Mouse (Mus musculus): ENCODE results near the gene Idh1. TPM values are rescaled to one million over a fixed set of nuclear protein-coding genes. Genes with fewer than 3 reads are reported as not detected.

Idh1 gene
- polyA plus RNA-seq, 1 experiment, result 44.7 TPM

DNA sequence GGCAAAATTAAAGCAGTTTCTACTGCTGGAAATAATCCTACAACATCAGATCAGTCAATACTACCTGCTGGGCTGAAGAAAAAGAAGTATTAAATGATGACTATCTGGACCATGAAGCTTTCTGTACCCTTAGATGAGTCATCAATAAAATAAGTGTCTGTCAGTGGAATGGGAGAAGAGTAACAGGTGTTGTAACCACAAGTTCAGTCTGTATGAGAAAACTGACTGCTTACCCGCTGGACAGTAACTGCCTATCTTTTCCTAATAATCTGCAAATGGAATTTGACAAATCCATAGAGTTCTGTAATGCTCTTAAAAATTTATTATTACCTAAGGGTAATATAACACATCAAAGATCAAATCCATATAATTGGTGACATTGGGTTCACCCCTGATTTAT lies 31.7 kb upstream of the Idh1 start:
- H3K4me3 ChIP-seq, result no peak overlapping the region
- TF ChIP-seq USF1 (IDR thresholded peaks at IDR 0.05; ENCODE audit: low read depth) (no peak), MYOD1 (IDR thresholded peaks at IDR 0.05; ENCODE audit: control insufficient read depth in 1 of 3, insufficient read length in 2 of 3, low read depth in 2 of 3) (peak in 2 of 3 experiments; percentile 75 to 77), E2F4 (IDR thresholded peaks at IDR 0.05; ENCODE audit: insufficient read depth) (no peak), CEBPB (IDR thresholded peaks at IDR 0.05; ENCODE audit: insufficient read depth, poor library complexity, severe bottlenecking) (no peak), MAX (IDR thresholded peaks at IDR 0.05; ENCODE audit: low read depth) (no peak), POLR2AphosphoS2 (IDR thresholded peaks at IDR 0.05; ENCODE audit: insufficient read length, low read depth) (no peak), TCF3 (IDR thresholded peaks at IDR 0.05; ENCODE audit: insufficient read length, low read depth) (peak; percentile 27), TCF12 (IDR thresholded peaks at IDR 0.05; ENCODE audit: insufficient read depth, poor library complexity, severe bottlenecking) (peak; percentile 28), REST (IDR thresholded peaks at IDR 0.05; ENCODE audit: insufficient read depth, insufficient read length) (no peak)

DNA sequence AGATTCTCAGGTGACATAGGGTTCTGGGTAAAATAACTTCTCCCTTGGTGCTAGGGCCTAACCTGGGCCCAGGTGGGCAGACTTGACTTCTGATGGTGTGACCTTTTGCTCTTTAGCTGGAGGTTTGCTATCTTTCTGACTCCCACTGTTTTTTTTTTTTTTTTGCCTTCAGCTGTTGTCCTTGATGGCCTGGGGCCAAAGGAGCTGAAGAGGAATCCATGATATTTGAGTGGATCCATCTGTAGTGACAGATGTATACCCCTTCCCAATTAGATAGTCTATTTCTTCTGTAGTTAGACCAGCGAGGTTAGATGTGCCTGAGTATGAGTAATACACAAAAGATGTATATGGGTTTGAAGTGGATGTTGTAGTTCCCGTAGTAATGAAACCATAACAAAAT lies 31.3 kb upstream of the Idh1 start:
- Histone ChIP-seq H3ac (ENCODE audit: control insufficient read depth, insufficient read length) (no peak overlapping the region), H3K4me2 (ENCODE audit: low read depth) (peak overlapping the region; percentile 40), H3K27me3 (ENCODE audit: control insufficient read depth, insufficient read depth, insufficient read length) (no peaks in the 10 kb centered on the region), H3K79me2 (ENCODE audit: control insufficient read depth, insufficient read depth) (no peaks in the 10 kb centered on the region), H3K36me3 (ENCODE audit: control insufficient read depth, insufficient read depth) (peaks cover 38% of the 10 kb centered on the region), H3K4me3 (no peak overlapping the region)
- TF ChIP-seq POLR2A (IDR thresholded peaks at IDR 0.05; ENCODE audit: insufficient read length, low read depth) (no peak), MYOD1 (IDR thresholded peaks at IDR 0.05; ENCODE audit: control insufficient read depth in 1 of 3, insufficient read length in 2 of 3, low read depth in 2 of 3) (peak in 2 of 3 experiments; percentile 26 to 53), TCF12 (IDR thresholded peaks at IDR 0.05; ENCODE audit: insufficient read depth, poor library complexity, severe bottlenecking) (peak; percentile 49)

More for the DNA sequence above, 31.7 kb upstream of the Idh1 start:
- Histone ChIP-seq H3ac (ENCODE audit: control insufficient read depth, insufficient read length) (no peak overlapping the region), H3K27me3 (ENCODE audit: control insufficient read depth, insufficient read depth, insufficient read length) (no peaks in the 10 kb centered on the region), H3K36me3 (ENCODE audit: control insufficient read depth, insufficient read depth) (peaks cover 34% of the 10 kb centered on the region), H3K79me2 (ENCODE audit: control insufficient read depth, insufficient read depth) (no peaks in the 10 kb centered on the region), H3K4me2 (ENCODE audit: low read depth) (peak overlapping the region; percentile 40)

DNA sequence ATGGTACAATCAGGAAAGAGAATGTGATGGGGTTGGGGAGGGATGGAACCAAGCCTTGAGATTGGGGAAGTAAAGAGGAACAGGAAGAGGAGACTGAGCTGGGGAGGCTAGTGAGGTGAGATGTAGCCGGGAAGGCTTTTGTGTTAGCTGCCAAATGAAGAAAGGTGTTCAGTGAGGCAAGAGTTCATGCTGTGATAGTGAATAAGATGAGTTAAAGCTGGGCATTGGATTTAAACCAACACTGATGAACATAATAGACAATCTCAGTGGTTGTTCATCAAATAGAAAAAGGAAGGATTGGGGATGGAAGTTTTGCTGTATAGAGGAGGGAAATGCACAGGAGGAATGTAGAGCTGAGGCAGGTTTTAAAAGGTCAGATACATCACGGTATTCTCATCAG lies 26.9 kb upstream of the Idh1 start:
- Histone ChIP-seq H3K79me2 (ENCODE audit: control insufficient read depth, insufficient read depth) (no peaks in the 10 kb centered on the region), H3K4me2 (ENCODE audit: low read depth) (no peak overlapping the region), H3ac (ENCODE audit: control insufficient read depth, insufficient read length) (no peak overlapping the region), H3K4me3 (no peak overlapping the region), H3K27me3 (ENCODE audit: control insufficient read depth, insufficient read depth, insufficient read length) (no peaks in the 10 kb centered on the region), H3K36me3 (ENCODE audit: control insufficient read depth, insufficient read depth) (peaks cover 28% of the 10 kb centered on the region)
- TF ChIP-seq MYOG (IDR thresholded peaks at IDR 0.05; ENCODE audit: control insufficient read depth in 1 of 3, insufficient read depth in 1 of 3, insufficient read length in 2 of 3, low read depth in 2 of 3), result no peak

DNA sequence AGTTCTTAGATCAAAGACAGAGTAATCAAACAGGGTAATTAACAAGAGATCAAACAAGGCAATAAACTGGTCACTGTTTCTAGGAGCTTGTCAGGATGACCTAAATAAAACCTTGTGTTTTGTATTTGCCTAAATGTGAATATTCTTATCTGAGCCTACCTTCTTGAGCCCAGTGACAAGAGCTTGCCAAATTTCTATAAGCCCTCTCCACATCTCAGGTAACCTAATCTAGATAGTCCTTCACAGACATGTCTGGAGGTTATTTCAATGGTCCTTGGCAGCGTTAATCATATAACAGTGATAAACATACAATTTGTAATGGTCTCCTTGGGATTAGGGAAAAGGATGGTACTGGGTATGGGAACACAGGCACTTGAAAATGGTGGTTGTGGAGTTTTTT lies 18.0 kb upstream of the Idh1 start:
- no peak overlapping the region for H3K4me2 ChIP-seq (ENCODE audit: low read depth)
- no peak overlapping the region for H3ac ChIP-seq (ENCODE audit: control insufficient read depth, insufficient read length)
- no peaks in the 10 kb centered on the region for H3K27me3 ChIP-seq (ENCODE audit: control insufficient read depth, insufficient read depth, insufficient read length)
- no peak overlapping the region for H3K4me3 ChIP-seq
- TF ChIP-seq SRF (IDR thresholded peaks at IDR 0.05; ENCODE audit: control insufficient read depth, insufficient read length, low read depth), result no peak
- no peak for TF ChIP-seq POLR2AphosphoS2 (IDR thresholded peaks at IDR 0.05; ENCODE audit: insufficient read length, low read depth)
- no peak for TF ChIP-seq MAX (IDR thresholded peaks at IDR 0.05; ENCODE audit: low read depth)
- no peak for TF ChIP-seq REST (IDR thresholded peaks at IDR 0.05; ENCODE audit: insufficient read depth, insufficient read length)
- H3K79me2 ChIP-seq (ENCODE audit: control insufficient read depth, insufficient read depth), result no peaks in the 10 kb centered on the region
- H3K36me3 ChIP-seq (ENCODE audit: control insufficient read depth, insufficient read depth), result peaks cover 58% of the 10 kb centered on the region

DNA sequence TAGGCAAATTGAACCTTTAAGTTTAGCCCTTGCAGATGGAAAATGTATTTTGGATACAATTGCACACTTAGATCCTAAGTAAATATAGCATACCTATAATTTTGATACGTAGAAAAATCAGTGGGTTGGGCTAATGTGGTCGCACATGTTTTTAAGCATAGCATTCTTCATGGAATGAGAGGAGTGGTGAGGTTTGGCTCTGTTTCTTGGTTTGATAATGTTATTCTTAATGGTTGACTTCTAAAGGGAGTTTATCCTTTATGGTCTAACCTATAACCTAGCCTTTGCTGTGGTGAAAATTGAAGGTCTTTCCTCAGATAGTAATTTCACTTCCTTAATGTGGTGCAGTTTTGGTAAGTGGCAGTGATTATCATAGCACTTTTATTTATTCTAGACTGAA lies 12.6 kb upstream of the Idh1 start:
- TF ChIP-seq TCF3 (IDR thresholded peaks at IDR 0.05; ENCODE audit: insufficient read length, low read depth), result no peak
- no peak for TF ChIP-seq USF1 (IDR thresholded peaks at IDR 0.05; ENCODE audit: low read depth)
- no peak for TF ChIP-seq MYOD1 (IDR thresholded peaks at IDR 0.05; ENCODE audit: control insufficient read depth in 1 of 3, insufficient read length in 2 of 3, low read depth in 2 of 3)
- TF ChIP-seq E2F4 (IDR thresholded peaks at IDR 0.05; ENCODE audit: insufficient read depth), result no peak
- no peak overlapping the region for H3K4me3 ChIP-seq
- no peak overlapping the region for H3K4me2 ChIP-seq (ENCODE audit: low read depth)
- no peaks in the 10 kb centered on the region for H3K79me2 ChIP-seq (ENCODE audit: control insufficient read depth, insufficient read depth)
- peaks cover 36% of the 10 kb centered on the region for H3K36me3 ChIP-seq (ENCODE audit: control insufficient read depth, insufficient read depth)
- no peaks in the 10 kb centered on the region for H3K27me3 ChIP-seq (ENCODE audit: control insufficient read depth, insufficient read depth, insufficient read length)
- no peak overlapping the region for H3ac ChIP-seq (ENCODE audit: control insufficient read depth, insufficient read length)

DNA sequence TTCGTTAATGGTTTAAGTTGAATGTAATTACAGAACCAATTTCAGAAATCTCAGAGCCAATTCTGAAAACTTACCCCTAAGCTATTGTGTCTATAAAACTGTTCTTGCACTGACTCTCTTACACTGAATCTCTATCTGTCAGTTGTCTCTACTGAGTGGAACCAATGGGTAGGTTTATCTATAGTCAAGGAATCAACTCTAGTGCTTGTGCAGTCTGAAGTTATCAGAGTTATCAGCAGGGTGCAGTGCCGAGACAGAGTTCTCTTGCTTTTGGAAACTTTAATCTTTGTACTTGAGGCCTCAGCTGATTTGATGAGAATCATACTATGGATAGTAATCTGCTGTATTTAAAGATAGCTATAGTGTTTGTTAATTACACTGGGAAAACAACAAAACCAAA lies 12.1 kb upstream of the Idh1 start:
- H3K36me3 ChIP-seq (ENCODE audit: control insufficient read depth, insufficient read depth), result peaks cover 32% of the 10 kb centered on the region
- H3K4me3 ChIP-seq, result no peak overlapping the region
- H3K4me2 ChIP-seq (ENCODE audit: low read depth), result no peak overlapping the region
- no peak overlapping the region for H3ac ChIP-seq (ENCODE audit: control insufficient read depth, insufficient read length)
- TF ChIP-seq MYOG (IDR thresholded peaks at IDR 0.05; ENCODE audit: control insufficient read depth in 1 of 3, insufficient read depth in 1 of 3, insufficient read length in 2 of 3, low read depth in 2 of 3) (no peak), CEBPB (IDR thresholded peaks at IDR 0.05; ENCODE audit: insufficient read depth, poor library complexity, severe bottlenecking) (no peak), E2F4 (IDR thresholded peaks at IDR 0.05; ENCODE audit: insufficient read depth) (no peak), USF1 (IDR thresholded peaks at IDR 0.05; ENCODE audit: low read depth) (no peak), TCF3 (IDR thresholded peaks at IDR 0.05; ENCODE audit: insufficient read length, low read depth) (no peak), MAX (IDR thresholded peaks at IDR 0.05; ENCODE audit: low read depth) (no peak), REST (IDR thresholded peaks at IDR 0.05; ENCODE audit: insufficient read depth, insufficient read length) (no peak), POLR2AphosphoS2 (IDR thresholded peaks at IDR 0.05; ENCODE audit: insufficient read length, low read depth) (no peak), POLR2A (IDR thresholded peaks at IDR 0.05; ENCODE audit: insufficient read length, low read depth) (no peak), SRF (IDR thresholded peaks at IDR 0.05; ENCODE audit: control insufficient read depth, insufficient read length, low read depth) (no peak), TCF12 (IDR thresholded peaks at IDR 0.05; ENCODE audit: insufficient read depth, poor library complexity, severe bottlenecking) (no peak), MYOD1 (IDR thresholded peaks at IDR 0.05; ENCODE audit: control insufficient read depth in 1 of 3, insufficient read length in 2 of 3, low read depth in 2 of 3) (no peak)
- no peaks in the 10 kb centered on the region for H3K27me3 ChIP-seq (ENCODE audit: control insufficient read depth, insufficient read depth, insufficient read length)
- H3K79me2 ChIP-seq (ENCODE audit: control insufficient read depth, insufficient read depth), result no peaks in the 10 kb centered on the region

Data from myocyte (in vitro differentiated cells).